9 mouse cellular contexts compared by ENCODE assay signal in genomic region chr7:128348608-128349007, GRCm38 (mm10). TPM values are rescaled to one million over a fixed set of nuclear protein-coding genes. Genes with fewer than 3 reads are reported as not detected.
A peak's percentile ranks its signal among the peaks of the same experiment; 100 is the strongest.
DNase-seq lines count a peak whose midpoint lies in the region; ATAC-seq and TF ChIP-seq lines count a peak whose summit lies in the region.
"Had no signal": no experiment of that assay in that cellular context is flagged by ENCODE, and none has a peak within 500 bp of the region (broad histone marks: within the 10 kb centered on the region; RNA-seq: fewer than 3 reads in every experiment).

No protein-coding gene starts in this region.

- DNase-seq in kidney, adult 11 months, result peak; percentile 88
- peak; percentile 35 for DNase-seq in R1 (ENCODE audit: low read depth, low spot score)
- DNase-seq in cerebellum, postnatal 36 days, result peak; percentile 79 to 84
- peak; percentile 96 for DNase-seq in kidney, adult 2 months
- DNase-seq in retina, postnatal 7 days (ENCODE audit: low read depth, low spot score), result peak; percentile 34
- DNase-seq in urinary bladder, adult 18-20 months (ENCODE audit: low spot score in 2 of 2), result no peak

- H3K4me2 ChIP-seq in kidney, embryonic 15.5 days, result no peak overlapping the region

- no peaks in the 10 kb centered on the region for H3K36me3 ChIP-seq in kidney, embryonic 15.5 days
- no peaks in the 10 kb centered on the region for H3K36me3 ChIP-seq in kidney, adult 2 months (ENCODE audit: control insufficient read depth, insufficient read depth, low read length)

- TF ChIP-seq CTCF in kidney, adult 2 months (conservative IDR thresholded peaks at IDR 0.05; ENCODE audit: insufficient read depth, insufficient read length, low read depth, low read length), result no peak; the same call in 1 of the 2 replicates

- peaks cover 15% of the 10 kb centered on the region; the same call in 1 of the 2 replicates for H3K4me1 ChIP-seq in kidney, embryonic 15.5 days
- peaks cover 14% of the 10 kb centered on the region; the same call in 1 of the 2 replicates for H3K4me1 ChIP-seq in kidney, adult 2 months (ENCODE audit: control insufficient read depth, insufficient read depth, low read length)

- 33% methylated on average over 1 of the region's 1 CpGs for WGBS in kidney, embryonic 15.5 days
- WGBS in kidney, adult 2 months, result 0% methylated on average over 1 of the region's 1 CpGs

- H3K27me3 ChIP-seq in kidney, embryonic 15.5 days, result no peaks in the 10 kb centered on the region
- H3K27me3 ChIP-seq in kidney, adult 2 months (replicated peaks; ENCODE audit: control insufficient read depth, insufficient read depth, low read length), result no peaks in the 10 kb centered on the region

- H3K9ac ChIP-seq in kidney, embryonic 15.5 days, result no peak overlapping the region

- H3K4me3 ChIP-seq in kidney, embryonic 15.5 days (replicated peaks), result no peak overlapping the region
- no peak overlapping the region for H3K4me3 ChIP-seq in kidney, adult 2 months (ENCODE audit: insufficient read depth, low read depth, low read length)

- no peaks in the 10 kb centered on the region for H3K9me3 ChIP-seq in kidney, embryonic 15.5 days (replicated peaks)

- no peak for TF ChIP-seq POLR2A in kidney, adult 2 months (IDR thresholded peaks at IDR 0.05; ENCODE audit: low read depth, low read length)

- no peak overlapping the region for H3K27ac ChIP-seq in kidney, embryonic 15.5 days
- H3K27ac ChIP-seq in kidney, adult 2 months (ENCODE audit: insufficient read depth, low read depth, low read length), result peak overlapping the region; percentile 20; the same call in 1 of the 2 replicates
- H3K27ac ChIP-seq: macrophage had no signal

- ATAC-seq in kidney, embryonic 15.5 days (replicated peaks; ENCODE audit: low FRiP score), result no peak
- no peak for ATAC-seq in erythroid progenitor cell, adult 5-6 weeks (replicated peaks; ENCODE audit: low FRiP score, poor library complexity, severe bottlenecking)

RNA-seq across cellular contexts. Expression of gene BC017158, which starts 50.6 kb away (rescaled TPM):
- polyA plus RNA-seq in kidney, embryonic 15.5 days (2015; fragmentation: Nextera tagmentation; extraction: Ambion mirVana), result 29.1 and 31.7 TPM in 2 replicates
- polyA plus RNA-seq in kidney, adult 2 months (2012; rRNA removed), result 29.4 and 37.8 TPM in 2 replicates
- total RNA-seq in erythroid progenitor cell, adult 5-6 weeks (2015; ENCODE audit: low replicate concordance), result 90.5 and 137 TPM in 2 replicates
- 85.2 and 107 TPM in 2 replicates for total RNA-seq in erythroid progenitor cell, adult 5-6 weeks (2017; ENCODE audit: low replicate concordance)

Comparison
In these comparisons a context has a peak if more than half of its experiments do, and no peak if none do; other contexts are left out.
1. DNase-seq: peak in kidney, adult 11 months (single experiment), R1 (single experiment), cerebellum, postnatal 36 days (2 of 2), kidney, adult 2 months (single experiment) and retina, postnatal 7 days (single experiment); none in urinary bladder, adult 18-20 months (0 of 2).